Mouse (Mus musculus) gonadal fat pad, adult 2 months (tissue): Measurements from ENCODE around the gene Nck2. TPM values are rescaled to one million over a fixed set of nuclear protein-coding genes. Genes with fewer than 3 reads are reported as not detected.
"Not testable (repeated sequence)": the region's sequence is repeated elsewhere in the genome, so short reads cannot be mapped to it uniquely, and the experiment has no call there.

ENCODE experiments used
- DNase-seq: peaks from one replicate; pipeline ENCODE4 v3.0.0-alpha.2; 2012; ENCODE audit warnings: low read depth
- polyA plus RNA-seq: library from polyadenylated mRNA; depleted of rRNA; stranded (reverse); fragments of >200 nt; gene quantifications from 2 replicates; pipeline ENCODE4 v1.2.3, GENCODE M21; 2012

Gene Nck2
- polyA plus RNA-seq, 1 experiment = 41.7 TPM

- DNase-seq = no peak
Measured at GRCm38 (mm10) chr1:43501920-43502791, 57.8 kb downstream of the Nck2 start.

GRCm38 (mm10) chr1:43502792-43503146, 58.4 kb downstream of the Nck2 start:
- DNase-seq = no peak

- DNase-seq = no peak
Measured at GRCm38 (mm10) chr1:43503261-43503660, 58.9 kb downstream of the Nck2 start.

- DNase-seq = no peak
Measured at GRCm38 (mm10) chr1:43503676-43504075, 59.3 kb downstream of the Nck2 start.

- DNase-seq = no peak
Measured at GRCm38 (mm10) chr1:43504235-43504634, 59.9 kb downstream of the Nck2 start.

GRCm38 (mm10) chr1:43506638-43507037, 62.3 kb downstream of the Nck2 start:
- DNase-seq = no peak

- no peak for DNase-seq
Measured at GRCm38 (mm10) chr1:43507809-43508208, 63.4 kb downstream of the Nck2 start.

- DNase-seq = no peak
Measured at GRCm38 (mm10) chr1:43511256-43511655, 66.9 kb downstream of the Nck2 start.

GRCm38 (mm10) chr1:43511667-43512066, 67.3 kb downstream of the Nck2 start:
- no peak for DNase-seq

- no peak for DNase-seq
Measured at GRCm38 (mm10) chr1:43517405-43517804, 73.0 kb downstream of the Nck2 start.

GRCm38 (mm10) chr1:43520216-43520988, 76.0 kb downstream of the Nck2 start:
- no peak for DNase-seq

- DNase-seq = no peak
Measured at GRCm38 (mm10) chr1:43520989-43521371, 76.6 kb downstream of the Nck2 start.

- no peak for DNase-seq
Measured at GRCm38 (mm10) chr1:43521512-43521911, 77.1 kb downstream of the Nck2 start.

- DNase-seq = no peak
Measured at GRCm38 (mm10) chr1:43521950-43522349, 77.6 kb downstream of the Nck2 start.

GRCm38 (mm10) chr1:43522976-43523375, 78.6 kb downstream of the Nck2 start:
- DNase-seq = no peak

GRCm38 (mm10) chr1:43524332-43524731, 80.0 kb downstream of the Nck2 start:
- no peak for DNase-seq

- DNase-seq = no peak
Measured at GRCm38 (mm10) chr1:43528275-43528674, 83.9 kb downstream of the Nck2 start.

- no peak for DNase-seq
Measured at GRCm38 (mm10) chr1:43529086-43529485, 84.7 kb downstream of the Nck2 start.

- DNase-seq = no peak
Measured at GRCm38 (mm10) chr1:43530295-43531020, 86.1 kb downstream of the Nck2 start.

- DNase-seq = no peak
Measured at GRCm38 (mm10) chr1:43531307-43531706, 86.9 kb downstream of the Nck2 start.

- DNase-seq = no peak
Measured at GRCm38 (mm10) chr1:43532279-43532678, 87.9 kb downstream of the Nck2 start.

- DNase-seq = not testable (repeated sequence)
Measured at GRCm38 (mm10) chr1:43533497-43533896, 89.1 kb downstream of the Nck2 start.
